Comparison of ENCODE assay signal across 7 mouse cellular contexts in the genomic region with DNA sequence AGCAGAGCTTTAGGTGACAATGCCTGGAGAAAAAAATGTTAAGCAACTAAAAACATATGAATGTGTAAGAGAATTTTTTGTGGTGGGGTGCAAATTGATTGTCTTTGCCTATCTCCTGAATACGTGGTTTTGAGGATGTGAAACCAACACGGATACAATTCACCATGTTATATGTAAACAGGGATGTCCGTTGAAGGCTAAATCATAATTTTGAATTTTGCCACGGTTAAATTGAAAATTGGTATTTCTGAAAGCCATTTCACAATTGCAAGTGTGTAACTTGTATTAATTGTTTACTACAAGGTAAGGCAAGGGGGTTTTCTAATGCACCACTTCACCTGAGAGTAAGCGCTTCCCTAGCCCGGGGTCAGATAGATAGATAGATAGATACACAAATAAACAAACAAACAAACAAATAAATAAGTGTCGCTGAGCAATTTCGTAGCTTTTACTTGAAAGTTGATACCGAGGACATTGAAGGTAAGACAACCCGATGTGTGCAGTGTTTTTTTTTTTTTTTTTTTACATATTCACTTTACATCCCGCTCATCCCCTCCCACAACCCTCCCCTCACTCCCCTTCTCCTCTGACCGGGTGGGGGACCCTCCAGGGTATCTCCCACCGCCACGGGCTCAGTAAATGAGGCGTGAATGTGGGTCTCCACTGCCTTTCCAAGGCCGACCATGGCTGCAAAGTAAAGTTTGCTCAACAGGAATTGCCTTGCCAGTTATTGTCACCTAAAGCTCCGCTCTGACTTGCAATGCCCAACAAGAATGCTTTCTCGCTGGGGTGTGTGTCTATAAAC. TPM values are rescaled to one million over a fixed set of nuclear protein-coding genes. Genes with fewer than 3 reads are reported as not detected.
DNase-seq lines count a peak whose midpoint lies in the region; ATAC-seq and TF ChIP-seq lines count a peak whose summit lies in the region.

No protein-coding gene starts in this region.

- H3K9me3 ChIP-seq in forebrain, embryonic 13.5 days (replicated peaks): no peaks in the 10 kb centered on the region
- no peaks in the 10 kb centered on the region for H3K9me3 ChIP-seq in liver, embryonic 12.5 days (replicated peaks)
- H3K9me3 ChIP-seq in stomach, postnatal 0 days (ENCODE audit: control insufficient read depth, low read length): no peaks in the 10 kb centered on the region

- no peak for TF ChIP-seq EP300 in stomach, postnatal 0 days (optimal IDR thresholded peaks at IDR 0.05)

- peak overlapping the region; percentile 73 for H3K4me2 ChIP-seq in forebrain, embryonic 13.5 days
- peak overlapping the region; percentile 92 for H3K4me2 ChIP-seq in liver, embryonic 12.5 days
- peak overlapping the region; percentile 93 for H3K4me2 ChIP-seq in stomach, postnatal 0 days (replicated peaks; ENCODE audit: low read depth)

- H3K36me3 ChIP-seq in testis, adult 2 months (ENCODE audit: control insufficient read depth, insufficient read depth, low read length): no peaks in the 10 kb centered on the region
- peaks cover 4% of the 10 kb centered on the region; the same call in 1 of the 2 replicates for H3K36me3 ChIP-seq in forebrain, embryonic 13.5 days (ENCODE audit: poor library complexity, severe bottlenecking)
- H3K36me3 ChIP-seq in liver, embryonic 12.5 days: peaks cover 17% of the 10 kb centered on the region
- H3K36me3 ChIP-seq in stomach, postnatal 0 days (ENCODE audit: control insufficient read depth, insufficient read depth, low read length): no peaks in the 10 kb centered on the region

- DNase-seq in testis, postnatal 10 days (ENCODE audit: low spot score): no peak
- DNase-seq in stomach, postnatal 0 days (ENCODE audit: low spot score): no peak
- DNase-seq in adrenal gland, adult 2 months: no peak
- DNase-seq in gastrocnemius, postnatal 4 days (ENCODE audit: low spot score in 2 of 2): no peak

- no peak for TF ChIP-seq CTCF in testis, adult 2 months (IDR thresholded peaks at IDR 0.05; ENCODE audit: control insufficient read depth, insufficient read depth, insufficient replicate concordance, low read depth, low read length)
- no peak for TF ChIP-seq CTCF in stomach, postnatal 0 days (IDR thresholded peaks at IDR 0.05; ENCODE audit: low read depth)

- peaks cover 2% of the 10 kb centered on the region for H3K4me1 ChIP-seq in testis, adult 2 months (ENCODE audit: control insufficient read depth, insufficient read depth, low read length)
- peaks cover 15% of the 10 kb centered on the region for H3K4me1 ChIP-seq in forebrain, embryonic 13.5 days
- H3K4me1 ChIP-seq in liver, embryonic 12.5 days: peaks cover 50% of the 10 kb centered on the region
- no peaks in the 10 kb centered on the region for H3K4me1 ChIP-seq in stomach, postnatal 0 days (replicated peaks; ENCODE audit: control insufficient read depth, insufficient read depth)

- no peak for TF ChIP-seq POLR2A in testis, adult 2 months (IDR thresholded peaks at IDR 0.05; ENCODE audit: control insufficient read depth, low read depth, low read length)

- no peaks in the 10 kb centered on the region for H3K27me3 ChIP-seq in testis, adult 2 months (ENCODE audit: control insufficient read depth, insufficient read depth, low read length)
- no peaks in the 10 kb centered on the region for H3K27me3 ChIP-seq in forebrain, embryonic 13.5 days
- H3K27me3 ChIP-seq in liver, embryonic 12.5 days (replicated peaks): no peaks in the 10 kb centered on the region
- H3K27me3 ChIP-seq in stomach, postnatal 0 days (ENCODE audit: control insufficient read depth, insufficient read depth, low read length): no peaks in the 10 kb centered on the region

- peak; percentile 37 for ATAC-seq in forebrain, embryonic 13.5 days
- ATAC-seq in liver, embryonic 12.5 days: peak; percentile 9; the same call in 1 of the 2 replicates
- ATAC-seq in stomach, postnatal 0 days (ENCODE audit: low FRiP score, low TSS enrichment): no peak

- H3K27ac ChIP-seq in testis, adult 2 months (ENCODE audit: control insufficient read depth, insufficient read depth, low read depth, low read length): no peak overlapping the region
- H3K27ac ChIP-seq in forebrain, embryonic 13.5 days: no peak overlapping the region
- H3K27ac ChIP-seq in liver, embryonic 12.5 days: peak overlapping the region; percentile 79
- no peak overlapping the region for H3K27ac ChIP-seq in stomach, postnatal 0 days (replicated peaks)

- H3K4me3 ChIP-seq in testis, adult 2 months (ENCODE audit: control insufficient read depth, low read depth, low read length): peak overlapping the region; percentile 86
- H3K4me3 ChIP-seq in forebrain, embryonic 13.5 days: peak overlapping the region; percentile 67
- H3K4me3 ChIP-seq in liver, embryonic 12.5 days: peak overlapping the region; percentile 84
- peak overlapping the region; percentile 65 for H3K4me3 ChIP-seq in stomach, postnatal 0 days (ENCODE audit: low read depth, low read length)

- 7% methylated on average over 18 of the region's 18 CpGs for WGBS in forebrain, embryonic 13.5 days
- 7% methylated on average over 18 of the region's 18 CpGs for WGBS in liver, embryonic 12.5 days (ENCODE audit: insufficient replicate concordance)
- 7% methylated on average over 18 of the region's 18 CpGs for WGBS in stomach, postnatal 0 days

- H3K9ac ChIP-seq in forebrain, embryonic 13.5 days: peak overlapping the region; percentile 70
- peak overlapping the region; percentile 78 for H3K9ac ChIP-seq in liver, embryonic 12.5 days
- peak overlapping the region; percentile 61 for H3K9ac ChIP-seq in stomach, postnatal 0 days (ENCODE audit: low read length)

RNA-seq across cellular contexts. Expression of a gene that starts 0.8 kb away (rescaled TPM):
- 2.3 and 3.3 TPM in 2 replicates for polyA plus RNA-seq in testis, adult 2 months (2012; rRNA removed)
- 25.9 and 26.0 TPM in 2 replicates for polyA plus RNA-seq in forebrain, embryonic 13.5 days (2015; fragmentation: Nextera tagmentation; extraction: Ambion mirVana)
- 21.3 and 24.3 TPM in 2 replicates for polyA plus RNA-seq in liver, embryonic 12.5 days (2016; fragmentation: Nextera tagmentation; extraction: Ambion mirVana)
- polyA plus RNA-seq in stomach, postnatal 0 days (2015; fragmentation: Nextera tagmentation; extraction: Ambion mirVana): 4.3 and 5.2 TPM in 2 replicates
- total RNA-seq in adrenal gland, adult 2 months (2021): under 1 TPM in 1 of 2 experiments, not detected in 1; 0.17 TPM
- polyA plus RNA-seq in adrenal gland, adult 2 months (2012; rRNA removed): 0.64 TPM in 1 of 2 replicates, not detected in the other
- total RNA-seq in gastrocnemius, postnatal 4 days (2021): 1 to 10 TPM; 1.5 to 3.8 TPM

RNA-seq across cellular contexts. Expression of a gene that starts 8.9 kb away (rescaled TPM):
- polyA plus RNA-seq in testis, adult 2 months (2012; rRNA removed): 1,043 and 1,232 TPM in 2 replicates
- 1,496 and 1,783 TPM in 2 replicates for polyA plus RNA-seq in forebrain, embryonic 13.5 days (2015; fragmentation: Nextera tagmentation; extraction: Ambion mirVana)
- polyA plus RNA-seq in liver, embryonic 12.5 days (2016; fragmentation: Nextera tagmentation; extraction: Ambion mirVana): 1,522 and 1,647 TPM in 2 replicates
- polyA plus RNA-seq in stomach, postnatal 0 days (2015; fragmentation: Nextera tagmentation; extraction: Ambion mirVana): 1,988 and 2,229 TPM in 2 replicates
- 1,000 to 10,000 TPM; 1,031 to 1,526 TPM for total RNA-seq in adrenal gland, adult 2 months (2021)
- polyA plus RNA-seq in adrenal gland, adult 2 months (2012; rRNA removed): 962 and 1,016 TPM in 2 replicates
- 1,000 to 10,000 TPM; 1,550 to 1,635 TPM for total RNA-seq in gastrocnemius, postnatal 4 days (2021)

RNA-seq across cellular contexts. Expression of a gene that starts 16.0 kb away (rescaled TPM):
- polyA plus RNA-seq in testis, adult 2 months (2012; rRNA removed): 144 and 183 TPM in 2 replicates
- polyA plus RNA-seq in forebrain, embryonic 13.5 days (2015; fragmentation: Nextera tagmentation; extraction: Ambion mirVana): 402 and 469 TPM in 2 replicates
- 797 and 813 TPM in 2 replicates for polyA plus RNA-seq in liver, embryonic 12.5 days (2016; fragmentation: Nextera tagmentation; extraction: Ambion mirVana)
- polyA plus RNA-seq in stomach, postnatal 0 days (2015; fragmentation: Nextera tagmentation; extraction: Ambion mirVana): 843 and 974 TPM in 2 replicates
- 100 to 1,000 TPM; 629 to 634 TPM for total RNA-seq in adrenal gland, adult 2 months (2021)
- polyA plus RNA-seq in adrenal gland, adult 2 months (2012; rRNA removed): 14.6 and 16.0 TPM in 2 replicates
- 100 to 1,000 TPM; 310 to 322 TPM for total RNA-seq in gastrocnemius, postnatal 4 days (2021)

RNA-seq across cellular contexts. Expression of a gene that starts 16.1 kb away (rescaled TPM):
- 10.2 and 12.0 TPM in 2 replicates for polyA plus RNA-seq in testis, adult 2 months (2012; rRNA removed)
- 28.6 and 29.3 TPM in 2 replicates for polyA plus RNA-seq in forebrain, embryonic 13.5 days (2015; fragmentation: Nextera tagmentation; extraction: Ambion mirVana)
- 48.4 and 51.0 TPM in 2 replicates for polyA plus RNA-seq in liver, embryonic 12.5 days (2016; fragmentation: Nextera tagmentation; extraction: Ambion mirVana)
- polyA plus RNA-seq in stomach, postnatal 0 days (2015; fragmentation: Nextera tagmentation; extraction: Ambion mirVana): 52.3 and 54.4 TPM in 2 replicates
- total RNA-seq in adrenal gland, adult 2 months (2021): 10 to 100 TPM; 45.6 to 60.8 TPM
- polyA plus RNA-seq in adrenal gland, adult 2 months (2012; rRNA removed): 26.7 and 29.5 TPM in 2 replicates
- total RNA-seq in gastrocnemius, postnatal 4 days (2021): 10 to 100 TPM; 34.3 to 35.4 TPM

RNA-seq across cellular contexts. Expression of a gene that starts 29.0 kb away (rescaled TPM):
- polyA plus RNA-seq in testis, adult 2 months (2012; rRNA removed): 0.11 TPM in 1 of 2 replicates, not detected in the other
- 37.0 TPM in 2 replicates for polyA plus RNA-seq in forebrain, embryonic 13.5 days (2015; fragmentation: Nextera tagmentation; extraction: Ambion mirVana)
- polyA plus RNA-seq in liver, embryonic 12.5 days (2016; fragmentation: Nextera tagmentation; extraction: Ambion mirVana): 28.5 and 29.0 TPM in 2 replicates
- polyA plus RNA-seq in stomach, postnatal 0 days (2015; fragmentation: Nextera tagmentation; extraction: Ambion mirVana): 6.9 and 10.3 TPM in 2 replicates
- total RNA-seq in adrenal gland, adult 2 months (2021): 1 to 10 TPM; 4.1 to 7.3 TPM
- polyA plus RNA-seq in adrenal gland, adult 2 months (2012; rRNA removed): 2.3 and 2.6 TPM in 2 replicates
- total RNA-seq in gastrocnemius, postnatal 4 days (2021): 1 to 10 TPM; 5.2 to 6.2 TPM
